Mouse (Mus musculus) thymus, postnatal 14 days (tissue): ENCODE data around the gene Gpr89.

ENCODE experiments used
- DNase-seq: peaks from one replicate; pipeline ENCODE4 v3.0.0; 2021

Gpr89 gene

DNA sequence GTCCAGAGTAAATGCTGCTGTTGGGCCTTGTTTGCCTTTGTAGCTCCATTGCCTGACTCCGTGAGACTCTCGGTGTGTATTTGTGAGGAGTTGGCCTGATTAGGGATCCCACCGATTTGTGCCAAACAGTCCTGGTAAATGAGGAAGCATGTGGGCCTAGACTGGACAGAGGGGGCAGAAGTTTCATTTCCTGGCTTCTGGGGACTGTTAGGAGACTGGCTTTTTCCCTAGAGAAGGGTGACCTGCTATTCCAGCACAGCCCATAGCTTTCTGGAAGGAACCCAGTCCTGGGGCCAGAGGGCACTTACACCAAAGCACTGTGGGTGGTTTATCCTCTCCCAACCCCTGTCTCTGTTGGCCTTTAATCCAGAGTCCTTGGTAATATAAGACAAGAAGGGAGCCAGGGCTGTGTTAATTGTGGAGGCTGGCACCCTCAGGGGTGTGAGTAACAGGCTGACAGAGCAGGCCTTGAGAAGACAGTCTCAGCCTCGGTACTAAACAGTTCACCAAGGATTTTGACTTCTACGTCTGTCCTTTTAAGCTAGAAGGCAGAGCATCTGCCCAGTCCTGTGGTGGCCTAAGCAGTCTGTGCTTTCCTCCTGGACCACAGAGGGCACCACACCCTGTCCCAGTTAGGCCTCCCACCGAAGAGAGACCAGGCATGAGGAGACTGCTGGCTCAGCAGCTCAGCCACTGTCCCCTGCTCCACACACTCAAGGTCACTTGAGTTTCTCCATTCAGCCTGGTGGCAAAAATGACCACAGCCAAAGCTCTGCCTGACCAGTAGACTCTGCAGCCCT lies 84.8 kb downstream of the Gpr89 start:
- no peak for DNase-seq
